Mouse (Mus musculus): ENCODE data around the gene Fgfr1op. TPM values are rescaled to one million over a fixed set of nuclear protein-coding genes. Genes with fewer than 3 reads are reported as not detected.
A peak's percentile ranks its signal among the peaks of the same experiment; 100 is the strongest.

Gene Fgfr1op
- total RNA-seq, 2 experiments from 2014 or later = 19.8 to 20.8 TPM

GRCm38 (mm10) chr17:8214369-8214768, 49.1 kb downstream of the Fgfr1op start:
- intact Hi-C loops (cut with DNase I) = no loop called here
- DNase-seq (ENCODE audit: extremely low spot score in 1 of 2, low spot score in 2 of 2) = no peak

GRCm38 (mm10) chr17:8215016-8215745, 49.9 kb downstream of the Fgfr1op start:
- intact Hi-C loops (cut with DNase I) = no loop called here
- no peak for DNase-seq (ENCODE audit: extremely low spot score in 1 of 2, low spot score in 2 of 2)

DNA sequence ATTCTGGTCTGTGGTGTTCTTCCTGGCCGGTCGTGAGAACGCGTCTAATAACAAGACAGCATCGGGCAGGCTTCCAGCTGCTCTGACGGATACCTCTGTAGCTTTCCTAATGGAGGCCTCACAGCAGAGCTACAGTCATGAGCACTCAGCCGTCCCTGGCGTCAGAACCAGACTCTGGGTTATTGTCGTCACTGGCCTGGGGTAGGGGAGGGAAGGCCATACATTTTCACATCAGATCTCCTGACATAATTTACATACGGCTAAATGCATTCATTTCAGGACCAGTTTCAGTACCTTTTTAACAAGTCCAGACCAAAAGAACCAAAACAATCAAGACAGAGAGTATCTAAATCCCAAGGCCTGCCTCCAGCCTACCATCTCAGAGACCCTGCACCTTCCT, 57.9 kb downstream of the Fgfr1op start:
- DNase-seq (ENCODE audit: extremely low spot score in 1 of 2, low spot score in 2 of 2) = no peak
- intact Hi-C loops (cut with DNase I) = no loop called here

- intact Hi-C loops (cut with DNase I) = no loop called here
- DNase-seq (ENCODE audit: extremely low spot score in 1 of 2, low spot score in 2 of 2) = no peak
Measured at GRCm38 (mm10) chr17:8224072-8224471, 58.8 kb downstream of the Fgfr1op start.

GRCm38 (mm10) chr17:8225166-8225565, 59.9 kb downstream of the Fgfr1op start:
- DNase-seq (ENCODE audit: extremely low spot score in 1 of 2, low spot score in 2 of 2) = no peak
- intact Hi-C loops (cut with DNase I) = no loop called here

GRCm38 (mm10) chr17:8225746-8226145, 60.4 kb downstream of the Fgfr1op start:
- DNase-seq (ENCODE audit: extremely low spot score in 1 of 2, low spot score in 2 of 2) = no peak
- intact Hi-C loops (cut with DNase I) = no loop called here

- peak in 1 of 2 experiments; percentile 19 for DNase-seq (ENCODE audit: extremely low spot score in 1 of 2, low spot score in 2 of 2)
- intact Hi-C loops (cut with DNase I) = no loop called here
Measured at GRCm38 (mm10) chr17:8228622-8229021, 63.3 kb downstream of the Fgfr1op start.

DNA sequence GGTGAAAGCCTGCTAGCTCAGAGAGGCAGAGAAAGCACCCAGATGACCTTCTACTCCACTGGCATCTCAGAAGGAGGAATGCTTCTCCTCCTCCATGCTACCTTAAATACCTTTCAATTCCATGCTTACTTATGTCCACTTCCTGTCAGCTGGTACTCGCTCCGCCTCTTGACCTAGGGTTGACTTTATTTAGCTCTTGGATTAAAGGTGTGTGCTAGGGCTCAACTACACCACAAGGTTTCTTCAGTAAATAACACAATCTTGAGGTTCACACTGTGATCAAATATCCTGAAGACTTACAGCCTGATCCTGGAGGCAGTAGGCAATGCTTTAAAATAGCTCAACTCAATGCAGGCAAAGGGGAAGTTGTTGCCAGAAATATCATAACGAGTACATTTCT, 64.3 kb downstream of the Fgfr1op start:
- DNase-seq (ENCODE audit: extremely low spot score in 1 of 2, low spot score in 2 of 2) = no peak

DNA sequence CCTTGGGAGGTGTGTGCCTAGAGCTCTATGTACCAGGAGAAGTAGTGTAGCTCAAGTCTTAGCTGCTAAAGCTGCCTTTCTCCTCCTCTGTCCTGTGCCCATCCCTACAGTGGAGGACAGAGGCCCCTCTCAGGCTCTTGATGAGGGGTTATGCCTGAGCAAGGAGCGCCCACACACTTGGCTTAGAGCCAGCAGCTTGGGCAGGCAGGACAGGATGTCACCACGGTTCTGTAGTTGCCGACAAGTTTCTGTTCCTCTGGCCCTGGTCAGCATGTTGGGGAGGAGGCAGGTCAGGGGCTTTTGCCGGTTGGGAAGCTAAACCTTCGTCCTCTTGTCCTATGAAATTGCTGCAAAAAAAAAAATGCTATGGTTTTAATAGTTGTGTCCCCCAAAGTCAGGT, 66.8 kb downstream of the Fgfr1op start:
- intact Hi-C loops (cut with DNase I) = no loop called here

More for the DNA sequence above, 64.3 kb downstream of the Fgfr1op start:
- intact Hi-C loops (cut with DNase I) = no loop called here

DNA sequence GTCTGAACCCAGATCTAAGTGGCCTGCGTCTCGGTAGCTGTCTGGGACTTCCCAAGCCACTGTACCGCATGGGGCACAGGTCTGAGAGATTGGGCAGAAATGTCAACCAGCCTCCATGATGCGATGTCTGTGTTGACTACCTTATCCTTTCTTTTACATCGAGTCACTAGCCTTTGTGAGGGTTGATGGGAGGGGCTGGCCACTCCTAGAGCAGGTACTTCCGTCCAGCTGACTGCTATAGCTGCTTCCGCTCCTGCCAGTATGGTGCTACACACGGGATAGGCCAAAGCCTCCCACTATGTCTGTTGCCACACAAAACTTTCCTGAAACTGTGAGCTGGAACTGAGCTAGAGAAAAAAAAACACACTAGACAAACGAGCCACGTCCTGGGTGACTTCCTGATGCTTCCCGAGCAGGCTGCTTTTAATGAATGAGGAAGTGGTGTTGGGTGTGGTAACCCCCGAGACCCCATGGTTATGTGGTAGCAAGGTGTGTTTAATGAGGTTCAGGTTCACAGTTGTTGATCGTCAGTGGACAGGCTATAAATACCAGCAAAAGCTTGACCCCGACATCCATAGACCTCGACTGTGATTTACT, 68.4 kb downstream of the Fgfr1op start:
- no peak for DNase-seq (ENCODE audit: extremely low spot score in 1 of 2, low spot score in 2 of 2)
- intact Hi-C loops (cut with DNase I) = no loop called here

More for the DNA sequence above, 66.8 kb downstream of the Fgfr1op start:
- DNase-seq (ENCODE audit: extremely low spot score in 1 of 2, low spot score in 2 of 2) = peak; percentile 69 to 80

- no peak for DNase-seq (ENCODE audit: extremely low spot score in 1 of 2, low spot score in 2 of 2)
- intact Hi-C loops (cut with DNase I) = no loop called here
Measured at GRCm38 (mm10) chr17:8234537-8234936, 69.2 kb downstream of the Fgfr1op start.

GRCm38 (mm10) chr17:8235743-8236142, 70.4 kb downstream of the Fgfr1op start, which contains the start of gene Ccr6:
Gene Ccr6 (plus strand): TSS chr17:8236043.
- intact Hi-C loops (cut with DNase I) = no loop called here
- no peak for DNase-seq (ENCODE audit: extremely low spot score in 1 of 2, low spot score in 2 of 2)

- intact Hi-C loops (cut with DNase I) = no loop called here
- no peak for DNase-seq (ENCODE audit: extremely low spot score in 1 of 2, low spot score in 2 of 2)
Measured at GRCm38 (mm10) chr17:8238012-8238710, 72.9 kb downstream of the Fgfr1op start.

DNA sequence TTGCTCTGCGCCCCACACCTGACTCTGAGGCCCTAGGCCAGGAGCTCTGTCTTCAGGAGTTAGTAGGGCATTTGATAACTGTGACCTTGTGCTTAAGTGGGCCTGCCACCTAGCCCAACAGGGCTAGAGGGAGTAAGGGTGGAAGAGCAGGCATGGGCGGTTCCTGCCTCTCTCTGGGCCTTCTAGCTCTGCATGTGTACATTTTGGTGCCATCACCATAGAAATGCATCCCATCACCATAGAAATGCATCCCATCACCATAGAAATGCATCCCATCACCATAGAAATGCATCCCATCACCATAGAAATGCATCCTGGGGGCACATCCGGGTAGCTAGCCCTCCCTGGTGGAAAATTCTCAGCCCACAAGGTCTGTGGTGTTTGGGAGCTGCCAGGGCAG, 74.3 kb downstream of the Fgfr1op start:
- intact Hi-C loops (cut with DNase I) = no loop called here
- no peak for DNase-seq (ENCODE audit: extremely low spot score in 1 of 2, low spot score in 2 of 2)

DNA sequence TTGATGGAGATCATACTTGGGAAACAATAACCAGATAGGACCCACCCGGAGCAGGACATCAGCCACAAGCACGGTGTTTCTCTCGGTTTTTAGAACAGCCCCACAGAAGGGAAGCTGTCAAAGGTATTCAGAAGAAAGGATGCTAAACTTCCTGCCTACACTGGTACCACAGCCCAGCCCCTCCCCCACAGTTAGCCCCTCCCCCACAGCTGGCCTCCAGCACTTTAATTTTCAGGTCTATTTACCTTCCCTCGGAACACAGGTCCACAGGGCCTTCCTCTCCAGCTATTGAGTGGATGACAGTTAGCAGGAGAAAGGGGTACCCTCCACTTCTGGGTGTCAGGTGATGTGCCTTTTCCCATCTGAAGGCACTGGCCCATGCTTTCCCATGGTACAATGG, 75.2 kb downstream of the Fgfr1op start:
- DNase-seq (ENCODE audit: extremely low spot score in 1 of 2, low spot score in 2 of 2) = no peak
- intact Hi-C loops (cut with DNase I) = no loop called here

- no peak for DNase-seq (ENCODE audit: extremely low spot score in 1 of 2, low spot score in 2 of 2)
- intact Hi-C loops (cut with DNase I) = no loop called here
Measured at GRCm38 (mm10) chr17:8241645-8242044, 76.3 kb downstream of the Fgfr1op start.

GRCm38 (mm10) chr17:8242186-8242585, 76.9 kb downstream of the Fgfr1op start:
- intact Hi-C loops (cut with DNase I) = no loop called here
- DNase-seq (ENCODE audit: extremely low spot score in 1 of 2, low spot score in 2 of 2) = no peak

- DNase-seq (ENCODE audit: extremely low spot score in 1 of 2, low spot score in 2 of 2) = no peak
- intact Hi-C loops (cut with DNase I) = no loop called here
Measured at GRCm38 (mm10) chr17:8244124-8244523, 78.8 kb downstream of the Fgfr1op start.

DNA sequence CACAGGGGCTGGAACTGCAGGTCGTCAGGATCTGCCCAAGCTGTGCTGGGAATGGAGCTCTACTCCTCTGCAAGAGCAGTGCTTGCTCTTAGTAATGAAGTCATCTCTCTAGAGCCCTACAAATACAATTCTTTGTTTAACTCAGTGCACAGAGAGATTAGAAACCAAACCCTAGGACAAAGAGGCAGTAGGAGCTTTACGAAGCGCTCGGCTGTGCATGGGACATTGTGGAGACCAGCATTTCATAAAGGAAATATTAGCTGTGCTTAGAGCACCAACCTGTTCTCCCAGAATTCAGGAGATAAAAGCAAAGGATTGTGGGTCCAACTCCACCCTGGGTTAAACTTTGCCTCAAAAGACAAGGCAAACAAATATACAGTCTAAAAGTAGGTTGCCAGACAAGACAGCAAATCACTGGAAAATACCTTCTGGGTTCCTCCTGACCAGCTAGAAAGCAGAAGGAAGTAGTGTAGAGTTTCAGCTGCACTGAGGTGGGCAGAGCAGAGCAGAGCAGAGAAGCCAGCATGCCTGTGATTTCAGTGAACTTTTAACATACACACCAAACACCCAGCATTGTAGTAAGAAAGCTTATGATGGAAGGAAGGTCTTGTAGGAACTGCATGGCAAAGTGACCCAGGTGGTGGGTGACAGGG, 80.9 kb downstream of the Fgfr1op start:
- intact Hi-C loops (cut with DNase I) = no loop called here
- no peak for DNase-seq (ENCODE audit: extremely low spot score in 1 of 2, low spot score in 2 of 2)

All from left cerebral cortex, postnatal 10 days (tissue).